Mouse (Mus musculus): ENCODE data around the gene Urb1. TPM values are rescaled to one million over a fixed set of nuclear protein-coding genes. Genes with fewer than 3 reads are reported as not detected.
A peak's percentile ranks its signal among the peaks of the same experiment; 100 is the strongest.

Urb1 gene
- total and polyA plus RNA-seq, 3 experiments: 21.1 to 34.5 (median 29.4) TPM

DNA sequence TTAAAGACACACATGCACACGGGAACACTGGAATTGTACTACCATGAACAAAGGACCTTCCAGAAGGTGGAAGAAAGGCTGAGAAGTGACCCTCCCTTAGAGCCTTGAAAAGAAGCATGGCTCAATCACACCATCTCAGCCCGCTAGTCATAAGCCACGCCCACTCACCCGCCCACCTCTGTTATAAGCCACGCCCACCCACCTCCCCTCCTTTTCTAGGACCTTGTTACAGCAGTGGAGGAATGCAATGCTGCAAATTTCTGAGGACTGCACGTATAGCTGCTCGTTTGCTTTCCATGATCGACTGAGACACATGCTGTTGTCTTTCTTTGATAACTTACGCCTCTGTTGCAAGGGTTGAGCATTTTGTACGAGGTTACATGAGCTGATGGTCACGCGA, 39.0 kb upstream of the Urb1 start:
- TF ChIP-seq PAX5 (IDR thresholded peaks at IDR 0.05; ENCODE audit: low read length): no peak
- TF ChIP-seq KAT2A (IDR thresholded peaks at IDR 0.05; ENCODE audit: insufficient replicate concordance, low read length): no peak
- no peak for TF ChIP-seq E2F4 (IDR thresholded peaks at IDR 0.05; ENCODE audit: insufficient replicate concordance, low read depth, low read length)
- TF ChIP-seq ZMIZ1 (IDR thresholded peaks at IDR 0.05; ENCODE audit: low read depth, low read length): no peak
- TF ChIP-seq CTCF (conservative IDR thresholded peaks at IDR 0.05 in 1 of 2, IDR thresholded peaks at IDR 0.05 in 1 of 2; ENCODE audit: low read depth in 2 of 2, low read length in 2 of 2): no peak
- TF ChIP-seq TBP (conservative IDR thresholded peaks at IDR 0.05; ENCODE audit: low read depth, low read length): no peak
- no peak for TF ChIP-seq USF2 (conservative IDR thresholded peaks at IDR 0.05; ENCODE audit: low read depth, low read length)
- no peak for TF ChIP-seq ZC3H11A (IDR thresholded peaks at IDR 0.05; ENCODE audit: low read depth, low read length)
- no peak for TF ChIP-seq SMC3 (IDR thresholded peaks at IDR 0.05; ENCODE audit: low read depth, low read length)
- TF ChIP-seq POLR2AphosphoS2 (IDR thresholded peaks at IDR 0.05; ENCODE audit: low read depth, low read length): no peak
- no peak for TF ChIP-seq EP300 (IDR thresholded peaks at IDR 0.05; ENCODE audit: low read length)
- no peak for TF ChIP-seq CHD2 (IDR thresholded peaks at IDR 0.05; ENCODE audit: low read length)
- TF ChIP-seq NRF1 (IDR thresholded peaks at IDR 0.05; ENCODE audit: low read depth, low read length): no peak
- TF ChIP-seq JUN (IDR thresholded peaks at IDR 0.05; ENCODE audit: insufficient read depth, low read depth, low read length): no peak
- no peak for TF ChIP-seq NELFE (IDR thresholded peaks at IDR 0.05; ENCODE audit: low read depth, low read length)
- TF ChIP-seq MAX (IDR thresholded peaks at IDR 0.05; ENCODE audit: low read length): no peak
- Histone ChIP-seq H3K27me3 (replicated peaks) (peaks cover 73% of the 10 kb centered on the region), H3K4me1 (ENCODE audit: control insufficient read depth in 1 of 2, insufficient read depth in 2 of 2) (no peaks in the 10 kb centered on the region; a peak in 1 of 4 replicates), H3K4me2 (ENCODE audit: insufficient read depth, low read depth, poor library complexity, severe bottlenecking) (no peak overlapping the region), H3K4me3 (replicated peaks in 1 of 3; ENCODE audit: low read depth in 2 of 3, low read length in 2 of 3, poor library complexity in 1 of 3) (no peak overlapping the region), H3K27ac (ENCODE audit: insufficient read depth, low read depth) (no peak overlapping the region), H3K36me3 (replicated peaks in 1 of 2; ENCODE audit: control insufficient read depth in 1 of 2, insufficient read depth in 1 of 2, low read length in 1 of 2) (no peaks in the 10 kb centered on the region), H3K79me2 (replicated peaks; ENCODE audit: control insufficient read depth, extremely low read depth, insufficient read depth, poor library complexity, severe bottlenecking) (no peaks in the 10 kb centered on the region), H3K9me3 (replicated peaks; ENCODE audit: low read length) (no peaks in the 10 kb centered on the region), H3K9ac (ENCODE audit: insufficient read depth, low read depth) (no peak overlapping the region)
- peak; percentile 17 for DNase-seq (ENCODE audit: extremely low read depth)
- dilution Hi-C loops (cut with MboI; ENCODE audit: extremely low pct_ligation_motif_present, extremely low pct_unique_long_range_greater_than_20kb, low sequenced_read_pairs) (no loop called here), in situ Hi-C loops (cut with MboI; ENCODE audit: low pct_ligation_motif_present, low pct_unique_long_range_greater_than_20kb, low sequenced_read_pairs) (no loop called here)

- TF ChIP-seq KAT2A (IDR thresholded peaks at IDR 0.05; ENCODE audit: insufficient replicate concordance, low read length): no peak
- TF ChIP-seq CHD2 (IDR thresholded peaks at IDR 0.05; ENCODE audit: low read length): no peak
- no peak for TF ChIP-seq BHLHE40 (IDR thresholded peaks at IDR 0.05; ENCODE audit: low read depth, low read length)
- no peak for TF ChIP-seq PAX5 (IDR thresholded peaks at IDR 0.05; ENCODE audit: low read length)
- no peak for TF ChIP-seq UBTF (IDR thresholded peaks at IDR 0.05; ENCODE audit: low read depth, low read length)
- TF ChIP-seq CTCF (conservative IDR thresholded peaks at IDR 0.05 in 1 of 2, IDR thresholded peaks at IDR 0.05 in 1 of 2; ENCODE audit: low read depth in 2 of 2, low read length in 2 of 2): no peak
- TF ChIP-seq ZNF384 (IDR thresholded peaks at IDR 0.05; ENCODE audit: low read depth, low read length): no peak
- no peak for TF ChIP-seq POLR2AphosphoS2 (IDR thresholded peaks at IDR 0.05; ENCODE audit: low read depth, low read length)
- TF ChIP-seq JUN (IDR thresholded peaks at IDR 0.05; ENCODE audit: insufficient read depth, low read depth, low read length): no peak
- no peak for TF ChIP-seq MYC (IDR thresholded peaks at IDR 0.05; ENCODE audit: low read depth, low read length)
- no peak for TF ChIP-seq ETS1 (conservative IDR thresholded peaks at IDR 0.05; ENCODE audit: low read depth, low read length)
- TF ChIP-seq ZMIZ1 (IDR thresholded peaks at IDR 0.05; ENCODE audit: low read depth, low read length): no peak
- no peak for TF ChIP-seq MXI1 (IDR thresholded peaks at IDR 0.05; ENCODE audit: low read depth, low read length)
- TF ChIP-seq USF1 (IDR thresholded peaks at IDR 0.05; ENCODE audit: low read depth, low read length): no peak
- H3K4me3 ChIP-seq (replicated peaks in 1 of 3; ENCODE audit: low read depth in 2 of 3, low read length in 2 of 3, poor library complexity in 1 of 3): no peak overlapping the region
- no peaks in the 10 kb centered on the region for H3K36me3 ChIP-seq (replicated peaks in 1 of 2; ENCODE audit: control insufficient read depth in 1 of 2, insufficient read depth in 1 of 2, low read length in 1 of 2)
- dilution Hi-C loops (cut with MboI; ENCODE audit: extremely low pct_ligation_motif_present, extremely low pct_unique_long_range_greater_than_20kb, low sequenced_read_pairs): no loop called here
- no peaks in the 10 kb centered on the region; a peak in 1 of 4 replicates for H3K4me1 ChIP-seq (ENCODE audit: control insufficient read depth in 1 of 2, insufficient read depth in 2 of 2)
- no peaks in the 10 kb centered on the region for H3K9me3 ChIP-seq (replicated peaks; ENCODE audit: low read length)
- no peak overlapping the region for H3K27ac ChIP-seq (ENCODE audit: insufficient read depth, low read depth)
- peaks cover 70% of the 10 kb centered on the region for H3K27me3 ChIP-seq (replicated peaks)
- H3K79me2 ChIP-seq (replicated peaks; ENCODE audit: control insufficient read depth, extremely low read depth, insufficient read depth, poor library complexity, severe bottlenecking): no peaks in the 10 kb centered on the region
- no peak overlapping the region for H3K4me2 ChIP-seq (ENCODE audit: insufficient read depth, low read depth, poor library complexity, severe bottlenecking)
- in situ Hi-C loops (cut with MboI; ENCODE audit: low pct_ligation_motif_present, low pct_unique_long_range_greater_than_20kb, low sequenced_read_pairs): no loop called here
- H3K9ac ChIP-seq (ENCODE audit: insufficient read depth, low read depth): no peak overlapping the region
- no peak for DNase-seq (ENCODE audit: extremely low read depth)
Observed at GRCm38 (mm10) chr16:90848697-90849096, 38.5 kb upstream of the Urb1 start.

All from CH12.LX (cell line).